Mouse (Mus musculus): ENCODE data around the gene Immp1l. TPM values are rescaled to one million over a fixed set of nuclear protein-coding genes. Genes with fewer than 3 reads are reported as not detected.

Immp1l gene
- polyA plus RNA-seq (2015; fragmentation: Nextera tagmentation; extraction: Ambion mirVana) = 101 and 135 TPM in 2 replicates

DNA sequence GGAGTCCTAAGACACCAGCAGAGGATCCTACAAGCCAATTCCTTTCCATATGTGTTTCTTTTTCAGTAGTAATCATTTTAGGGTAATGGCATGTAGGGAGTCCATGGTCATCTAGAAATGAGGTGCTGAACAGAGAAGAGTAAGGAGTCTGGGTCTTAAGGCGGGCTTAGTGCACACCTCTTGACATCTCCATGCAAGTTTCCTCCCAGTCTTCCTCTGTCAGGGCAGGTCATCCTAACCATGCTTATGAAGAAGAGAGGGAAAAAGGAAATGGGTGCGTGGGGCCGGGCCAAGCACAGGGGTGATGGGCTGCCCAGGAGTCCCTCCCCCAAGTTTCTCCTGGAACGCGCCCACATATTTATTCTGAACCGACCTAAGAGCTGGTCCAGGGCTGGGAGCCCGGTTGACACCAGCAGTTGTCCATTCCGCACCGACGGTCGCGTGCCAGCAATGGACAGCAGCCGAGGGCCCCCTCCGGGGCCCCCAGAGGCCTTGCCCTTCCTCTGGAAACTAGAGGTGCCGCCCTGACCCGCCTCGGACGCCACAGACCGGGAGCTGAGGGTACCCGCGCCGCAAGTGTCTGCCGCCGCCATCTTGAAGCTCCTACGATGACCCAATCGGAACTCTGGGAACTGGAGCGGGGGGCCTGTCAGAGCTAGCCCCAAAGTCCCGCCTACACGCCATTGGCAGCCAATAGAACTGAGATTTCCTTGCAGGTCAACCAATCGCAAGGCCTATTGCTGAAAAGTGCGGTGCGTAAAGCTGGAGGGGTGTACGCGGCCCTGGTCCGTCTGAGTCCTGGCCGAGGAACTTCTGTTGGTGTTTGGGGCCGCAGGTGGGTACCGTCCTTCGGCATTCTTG lies at the start of gene Immp1l, which contains the start of gene Elp4:
Gene Immp1l, plus strand, starts transcription at position 743 of the 861 bp plus-strand sequence.
Gene Elp4, minus strand, starts transcription at position 669 of the 861 bp plus-strand sequence.
- ATAC-seq (replicated peaks; ENCODE audit: insufficient number of reproducible peaks, insufficient read depth, low FRiP score, low read depth) = peak; percentile 100
- H3K36me3 ChIP-seq = no peaks in the 10 kb centered on the region
- H3K27me3 ChIP-seq = no peaks in the 10 kb centered on the region
- H3K9me3 ChIP-seq (replicated peaks) = no peaks in the 10 kb centered on the region
- H3K4me1 ChIP-seq (replicated peaks) = peaks cover 3% of the 10 kb centered on the region
- H3K4me2 ChIP-seq = peak within 1 kb of the TSS; percentile 72
- peak within 1 kb of the TSS; percentile 71 for H3K27ac ChIP-seq
- WGBS = under 1% methylated on average over 39 of the region's 39 CpGs
- H3K9ac ChIP-seq = peak within 1 kb of the TSS; percentile 76
- peak within 1 kb of the TSS; percentile 80 for H3K4me3 ChIP-seq

DNA sequence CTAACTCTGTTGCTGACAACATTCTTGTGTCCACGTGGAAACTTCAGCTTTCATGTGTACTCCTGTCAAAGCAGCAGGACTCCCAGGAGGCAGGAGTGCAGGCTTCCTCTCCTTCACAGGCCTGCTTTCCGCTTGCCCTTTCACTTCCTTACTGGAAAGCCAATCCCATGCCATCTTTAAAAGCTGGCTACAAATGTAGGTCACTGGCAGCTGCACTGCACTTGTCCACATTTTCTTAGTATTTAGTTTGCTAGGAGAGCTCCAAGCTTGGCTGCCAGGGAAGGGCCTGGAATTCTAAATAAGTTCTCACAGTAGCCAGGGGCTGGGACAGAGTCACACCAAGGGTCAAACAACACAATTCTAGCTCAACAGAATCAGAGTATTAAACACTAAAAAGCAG lies 49.7 kb upstream of the Immp1l start:
- no peak for ATAC-seq (replicated peaks; ENCODE audit: insufficient number of reproducible peaks, insufficient read depth, low FRiP score, low read depth)
- no peaks in the 10 kb centered on the region for H3K27me3 ChIP-seq
- no peak overlapping the region for H3K9ac ChIP-seq
- no peaks in the 10 kb centered on the region for H3K36me3 ChIP-seq
- no peaks in the 10 kb centered on the region for H3K9me3 ChIP-seq (replicated peaks)
- H3K4me2 ChIP-seq = no peak overlapping the region
- no peak overlapping the region for H3K4me3 ChIP-seq
- no peak overlapping the region for H3K27ac ChIP-seq
- H3K4me1 ChIP-seq (replicated peaks) = no peaks in the 10 kb centered on the region
- WGBS = 58% methylated on average over 2 of the region's 2 CpGs

DNA sequence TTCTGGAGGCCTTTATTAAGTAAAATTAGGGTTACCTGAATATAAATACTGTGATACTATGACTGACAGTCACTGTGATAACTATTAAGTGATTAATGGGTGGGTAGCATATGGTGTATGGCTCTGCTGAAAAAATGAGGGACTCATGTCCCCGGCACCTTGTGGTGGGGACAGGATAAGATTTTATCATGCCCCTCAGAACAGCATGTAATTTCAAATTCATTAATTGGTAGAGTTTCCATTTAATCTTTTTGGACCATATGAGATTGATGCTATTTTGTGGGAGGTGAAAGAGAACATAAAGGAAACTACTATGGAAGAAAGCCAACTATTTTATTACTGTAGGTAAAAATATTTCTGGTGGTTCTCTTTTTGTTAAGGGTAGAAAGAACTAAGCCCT lies 31.0 kb upstream of the Immp1l start:
- no peak overlapping the region for H3K27ac ChIP-seq
- H3K4me1 ChIP-seq (replicated peaks) = no peaks in the 10 kb centered on the region
- H3K9me3 ChIP-seq (replicated peaks) = no peaks in the 10 kb centered on the region
- no peak overlapping the region for H3K9ac ChIP-seq
- H3K4me2 ChIP-seq = no peak overlapping the region
- H3K36me3 ChIP-seq = no peaks in the 10 kb centered on the region; the same call in 1 of the 2 replicates
- no peak for ATAC-seq (replicated peaks; ENCODE audit: insufficient number of reproducible peaks, insufficient read depth, low FRiP score, low read depth)
- H3K4me3 ChIP-seq = no peak overlapping the region
- no peaks in the 10 kb centered on the region for H3K27me3 ChIP-seq
- 87% methylated on average over 1 of the region's 1 CpGs for WGBS

DNA sequence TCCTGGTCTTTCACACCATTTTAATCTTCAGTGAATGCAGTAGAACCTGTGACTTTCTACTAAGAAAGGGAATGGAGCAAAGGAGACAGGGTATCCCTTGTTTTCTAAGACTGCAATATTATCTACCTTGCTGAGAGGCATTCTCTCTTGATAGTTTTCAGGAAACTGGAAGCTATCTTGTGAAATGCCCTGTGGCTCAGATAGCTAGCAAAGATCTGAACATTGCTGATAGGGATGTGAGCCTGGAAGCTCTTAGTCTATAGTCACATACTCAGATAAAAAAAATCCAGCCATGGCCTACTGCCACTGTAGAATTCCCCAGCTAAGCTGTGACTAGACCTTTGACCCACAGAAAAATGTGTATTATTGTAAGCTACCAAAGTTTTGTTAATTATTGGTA lies 13.6 kb upstream of the Immp1l start:
- Histone ChIP-seq H3K9ac (no peak overlapping the region), H3K9me3 (replicated peaks) (no peaks in the 10 kb centered on the region; the same call in 1 of the 2 replicates), H3K27me3 (no peaks in the 10 kb centered on the region), H3K27ac (no peak overlapping the region), H3K4me3 (no peak overlapping the region), H3K4me1 (replicated peaks) (no peaks in the 10 kb centered on the region), H3K4me2 (no peak overlapping the region), H3K36me3 (peaks cover 11% of the 10 kb centered on the region; the same call in 1 of the 2 replicates)
- ATAC-seq (replicated peaks; ENCODE audit: insufficient number of reproducible peaks, insufficient read depth, low FRiP score, low read depth) = no peak

DNA sequence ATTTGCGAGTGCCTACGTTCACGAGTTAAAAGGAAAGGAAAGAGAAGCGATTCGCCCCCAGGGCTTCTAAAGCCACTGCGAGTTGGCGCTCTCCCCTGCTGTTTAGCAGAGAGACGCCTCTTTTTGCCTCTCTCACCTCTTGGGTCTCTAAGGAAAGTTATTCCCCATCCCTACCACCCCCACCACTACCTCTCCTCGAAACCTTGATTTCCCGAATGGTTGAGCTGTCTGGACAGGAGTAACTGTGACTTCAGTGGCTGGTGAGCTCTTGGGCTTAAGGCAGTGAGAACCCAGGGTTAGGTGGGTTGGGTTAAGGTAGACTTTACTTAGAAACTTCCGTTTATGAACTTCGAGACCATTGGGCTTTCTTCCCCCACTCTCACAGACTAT lies 314 bp downstream of the Immp1l start:
- peak overlapping the region; percentile 71 for H3K27ac ChIP-seq
- H3K4me2 ChIP-seq = peak overlapping the region; percentile 72
- H3K27me3 ChIP-seq = no peaks in the 10 kb centered on the region
- H3K36me3 ChIP-seq = no peaks in the 10 kb centered on the region
- peaks cover 3% of the 10 kb centered on the region for H3K4me1 ChIP-seq (replicated peaks)
- peak overlapping the region; percentile 80 for H3K4me3 ChIP-seq
- no peaks in the 10 kb centered on the region for H3K9me3 ChIP-seq (replicated peaks)
- 0% methylated on average over 12 of the region's 12 CpGs for WGBS
- ATAC-seq (replicated peaks; ENCODE audit: insufficient number of reproducible peaks, insufficient read depth, low FRiP score, low read depth) = peak; percentile 30; the same call in 1 of the 2 replicates
- peak overlapping the region; percentile 74 for H3K9ac ChIP-seq

DNA sequence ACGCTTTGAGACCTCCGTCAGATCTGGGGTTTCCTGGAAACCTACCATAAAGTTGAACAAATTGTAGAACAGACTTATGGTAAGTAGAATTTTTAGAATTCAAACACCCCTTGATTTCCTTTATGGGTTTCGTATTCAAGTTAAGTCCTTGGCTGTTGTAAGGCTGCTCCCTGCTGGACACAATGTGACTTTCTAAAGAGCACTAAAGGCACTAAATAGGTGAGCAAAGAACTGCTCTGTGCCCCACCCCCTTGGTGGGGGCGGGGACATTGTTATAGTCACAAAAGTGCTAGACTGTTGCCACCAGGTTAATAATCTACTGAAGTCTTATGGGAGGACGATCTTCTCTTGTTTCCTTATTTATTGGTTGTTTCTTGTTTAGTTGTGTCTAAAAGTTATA lies 3.9 kb downstream of the Immp1l start:
- no peaks in the 10 kb centered on the region for H3K9me3 ChIP-seq (replicated peaks)
- 90% methylated on average over 5 of the region's 5 CpGs for WGBS
- no peak for ATAC-seq (replicated peaks; ENCODE audit: insufficient number of reproducible peaks, insufficient read depth, low FRiP score, low read depth)

DNA sequence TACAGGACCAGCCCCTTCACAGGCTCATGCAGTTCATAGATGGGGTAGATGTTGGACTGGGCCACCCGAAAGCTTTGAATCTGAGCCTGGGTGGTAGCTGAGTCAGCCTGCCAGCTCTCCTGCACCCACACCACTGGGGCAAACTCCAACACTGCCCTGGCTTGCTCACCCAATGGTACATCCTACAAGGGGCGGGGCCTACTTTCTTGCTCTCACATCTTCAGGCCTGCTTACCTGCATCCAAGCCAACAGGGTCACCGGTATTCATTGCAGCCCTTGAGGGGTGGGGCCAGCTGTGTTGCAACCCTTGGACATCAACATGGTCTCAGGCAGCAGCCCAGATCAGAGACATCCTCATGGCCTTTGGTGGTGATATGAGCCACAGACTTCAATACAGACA lies 6.2 kb downstream of the Immp1l start:
- WGBS = 88% methylated on average over 3 of the region's 3 CpGs
- H3K27ac ChIP-seq = no peak overlapping the region
- H3K9ac ChIP-seq = no peak overlapping the region
- H3K4me3 ChIP-seq = no peak overlapping the region
- no peaks in the 10 kb centered on the region for H3K9me3 ChIP-seq (replicated peaks)
- no peak overlapping the region for H3K4me2 ChIP-seq
- ATAC-seq (replicated peaks; ENCODE audit: insufficient number of reproducible peaks, insufficient read depth, low FRiP score, low read depth) = no peak
- no peaks in the 10 kb centered on the region; the same call in 1 of the 2 replicates for H3K4me1 ChIP-seq (replicated peaks)
- no peaks in the 10 kb centered on the region for H3K27me3 ChIP-seq
- H3K36me3 ChIP-seq = no peaks in the 10 kb centered on the region; the same call in 1 of the 2 replicates

More for the DNA sequence above, 3.9 kb downstream of the Immp1l start:
- Histone ChIP-seq H3K4me3 (no peak overlapping the region), H3K27ac (no peak overlapping the region), H3K36me3 (no peaks in the 10 kb centered on the region), H3K27me3 (no peaks in the 10 kb centered on the region), H3K9ac (no peak overlapping the region), H3K4me1 (replicated peaks) (peaks cover 3% of the 10 kb centered on the region), H3K4me2 (no peak overlapping the region)

DNA sequence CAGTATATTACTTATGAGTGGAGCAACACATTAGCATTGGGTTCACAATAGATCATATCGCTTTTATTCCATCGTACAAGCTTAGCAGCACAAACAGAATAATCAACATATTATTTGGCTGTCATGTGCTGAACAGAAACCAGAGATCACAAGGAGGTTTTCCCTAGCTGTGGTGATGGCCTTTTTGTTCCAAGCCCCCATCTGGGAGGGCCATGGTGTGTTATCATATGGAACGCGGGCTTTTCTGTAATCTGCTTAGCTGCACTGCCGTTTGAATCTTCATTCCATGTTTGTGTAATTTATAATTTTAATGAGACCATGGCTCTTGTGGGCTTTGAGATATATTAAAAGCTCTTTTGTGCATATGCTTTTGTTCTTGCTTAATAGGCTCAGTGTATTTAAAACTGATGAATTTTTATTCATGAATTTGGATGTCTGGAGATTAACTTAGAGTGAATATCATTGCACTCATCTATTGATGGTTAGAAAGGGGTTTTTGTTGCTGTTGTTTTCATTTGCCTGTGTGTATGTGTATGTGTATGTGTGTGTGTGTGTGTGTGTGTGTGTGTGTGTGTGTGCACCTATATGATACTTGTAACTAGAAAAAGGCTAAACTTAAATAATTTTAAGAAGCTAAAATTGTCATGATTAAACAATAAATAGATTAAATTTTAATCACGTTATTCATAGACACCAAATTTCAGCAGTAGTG lies 9.4 kb downstream of the Immp1l start:
- ATAC-seq (replicated peaks; ENCODE audit: insufficient number of reproducible peaks, insufficient read depth, low FRiP score, low read depth) = no peak
- Histone ChIP-seq H3K36me3 (no peaks in the 10 kb centered on the region; the same call in 1 of the 2 replicates), H3K27me3 (no peaks in the 10 kb centered on the region), H3K4me2 (no peak overlapping the region), H3K4me1 (replicated peaks) (no peaks in the 10 kb centered on the region), H3K27ac (no peak overlapping the region), H3K9me3 (replicated peaks) (no peaks in the 10 kb centered on the region), H3K9ac (no peak overlapping the region), H3K4me3 (no peak overlapping the region)
- 70% methylated on average over 6 of the region's 6 CpGs for WGBS

DNA sequence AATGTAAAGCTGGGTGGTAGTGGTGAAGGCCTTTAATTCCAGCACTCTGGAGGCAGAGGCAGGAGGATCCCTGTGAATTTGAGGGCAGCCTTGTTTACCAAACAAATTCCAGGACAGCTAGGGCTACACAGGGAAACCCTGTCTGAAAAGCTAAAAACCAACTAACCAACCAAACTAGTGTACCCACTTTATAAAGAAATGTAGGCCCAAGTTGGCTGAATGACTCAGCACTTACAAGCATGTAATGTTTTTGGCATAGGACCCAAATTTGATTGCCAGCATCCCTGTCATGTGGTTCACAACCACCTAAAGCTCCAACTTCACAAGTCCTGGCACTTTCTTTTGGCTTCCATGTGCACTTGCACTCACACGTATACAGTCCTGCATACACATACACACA lies 12.2 kb downstream of the Immp1l start:
- no peak overlapping the region for H3K27ac ChIP-seq
- H3K4me3 ChIP-seq = no peak overlapping the region
- H3K4me1 ChIP-seq (replicated peaks) = no peaks in the 10 kb centered on the region
- ATAC-seq (replicated peaks; ENCODE audit: insufficient number of reproducible peaks, insufficient read depth, low FRiP score, low read depth) = no peak
- H3K9ac ChIP-seq = no peak overlapping the region
- no peaks in the 10 kb centered on the region for H3K9me3 ChIP-seq (replicated peaks)
- H3K36me3 ChIP-seq = no peaks in the 10 kb centered on the region; the same call in 1 of the 2 replicates
- H3K27me3 ChIP-seq = no peaks in the 10 kb centered on the region
- H3K4me2 ChIP-seq = no peak overlapping the region
- 81% methylated on average over 1 of the region's 1 CpGs for WGBS

DNA sequence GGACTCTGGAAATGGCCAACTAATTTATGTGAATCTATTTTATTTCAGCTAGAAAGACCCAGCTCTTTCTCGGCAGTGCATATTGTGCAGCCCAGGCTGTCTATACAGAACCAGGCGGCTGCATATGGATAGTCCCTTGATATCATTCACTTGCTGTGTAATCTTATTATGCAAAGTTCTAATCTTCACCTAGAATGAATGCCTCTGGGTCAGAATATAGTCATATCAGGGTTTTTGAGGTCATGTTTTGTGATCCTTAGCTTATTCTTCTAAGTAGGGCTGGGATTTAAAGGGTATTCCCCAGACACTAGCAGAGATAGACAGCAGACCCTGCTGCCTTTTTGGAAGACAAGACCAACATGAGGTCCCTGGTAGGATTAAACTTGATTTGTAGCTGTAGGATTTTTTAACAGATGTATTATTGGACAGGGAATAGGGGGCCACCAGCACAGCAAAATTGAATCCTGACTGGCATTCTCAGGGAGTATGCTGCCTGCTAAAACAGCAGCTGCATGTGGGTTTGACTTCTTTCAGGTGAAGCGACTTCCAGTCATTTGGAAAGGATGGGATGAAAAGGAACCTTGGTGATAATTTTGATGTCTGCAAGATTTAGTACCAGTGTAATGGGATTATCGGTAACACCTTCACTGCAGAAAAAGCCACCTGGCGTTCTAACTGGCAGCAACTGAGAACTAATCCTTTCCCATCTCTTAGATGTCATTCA lies 13.3 kb downstream of the Immp1l start:
- Histone ChIP-seq H3K9ac (no peak overlapping the region), H3K36me3 (no peaks in the 10 kb centered on the region; the same call in 1 of the 2 replicates), H3K27ac (no peak overlapping the region), H3K4me2 (no peak overlapping the region), H3K27me3 (no peaks in the 10 kb centered on the region), H3K4me1 (replicated peaks) (no peaks in the 10 kb centered on the region), H3K4me3 (no peak overlapping the region), H3K9me3 (replicated peaks) (no peaks in the 10 kb centered on the region)
- WGBS = 78% methylated on average over 5 of the region's 5 CpGs
- ATAC-seq (replicated peaks; ENCODE audit: insufficient number of reproducible peaks, insufficient read depth, low FRiP score, low read depth) = no peak

DNA sequence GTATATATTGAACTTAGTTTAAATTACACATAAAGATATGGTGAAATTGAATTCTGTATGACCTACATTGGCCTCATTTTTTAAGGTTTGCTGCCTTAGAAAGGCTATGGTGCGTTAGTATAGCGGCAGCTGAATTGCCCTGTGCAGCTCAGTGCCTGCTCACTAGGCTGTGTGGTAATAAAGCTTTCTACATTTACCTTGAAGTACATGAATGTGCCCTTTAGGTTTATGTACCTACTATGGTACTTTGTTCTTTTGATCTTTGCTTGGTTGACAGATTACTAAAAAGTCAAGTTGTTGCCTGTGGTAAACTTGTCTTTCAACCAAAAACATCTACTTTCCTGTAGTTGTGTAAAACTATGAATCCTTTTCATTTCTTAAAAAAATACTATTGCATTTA lies 45.7 kb downstream of the Immp1l start:
- Histone ChIP-seq H3K4me3 (no peak overlapping the region), H3K36me3 (no peaks in the 10 kb centered on the region), H3K4me2 (no peak overlapping the region), H3K27me3 (no peaks in the 10 kb centered on the region), H3K4me1 (replicated peaks) (peaks cover 8% of the 10 kb centered on the region), H3K27ac (no peak overlapping the region), H3K9me3 (replicated peaks) (no peaks in the 10 kb centered on the region), H3K9ac (no peak overlapping the region)
- ATAC-seq (replicated peaks; ENCODE audit: insufficient number of reproducible peaks, insufficient read depth, low FRiP score, low read depth) = no peak
- 92% methylated on average over 2 of the region's 2 CpGs for WGBS

Data from heart, embryonic 15.5 days (tissue).